Mouse (Mus musculus): ENCODE measurements around the gene Vmn2r7. TPM values are rescaled to one million over a fixed set of nuclear protein-coding genes. Genes with fewer than 3 reads are reported as not detected.

Vmn2r7 gene
- not detected for polyA plus RNA-seq (2014; fragmentation: Illumina TruSeq; extraction: RNeasy Lipid Tissue Mini Kit (QIAGEN cat#74804); ENCODE audit: insufficient read depth, low read depth, low replicate concordance)

DNA sequence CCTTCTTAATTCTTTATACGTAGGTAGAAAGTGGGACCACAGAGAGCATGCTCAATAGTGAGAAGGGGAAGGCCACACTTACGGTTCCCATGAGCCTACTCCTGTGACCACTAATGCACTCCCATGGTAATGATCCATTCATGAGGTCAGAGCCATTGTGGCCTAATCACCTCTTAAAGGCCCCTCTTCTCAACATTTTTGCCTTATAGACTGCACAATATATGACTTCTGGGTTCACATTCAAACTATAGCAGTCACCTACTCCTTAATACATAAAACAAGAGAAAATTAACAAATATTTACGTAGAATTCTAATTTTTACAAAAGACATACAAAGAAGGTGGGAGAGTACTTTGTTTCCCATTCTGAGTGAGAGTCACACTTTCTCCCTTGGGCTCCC lies at the start of gene Vmn2r7:
Gene Vmn2r7 (minus strand): TSS at position 101 of the 400 bp plus-strand sequence.

Measured in lung, adult 10 weeks (tissue).